Mouse (Mus musculus): Measurements from ENCODE around the gene Mrtfa.

GRCm38 (mm10) chr15:81000419-81001138 lies 190.0 kb downstream of the Mrtfa start:
- TF ChIP-seq CTCF (IDR thresholded peaks at IDR 0.05; ENCODE audit: low read depth, low read length) = no peak
- TF ChIP-seq POLR2A (IDR thresholded peaks at IDR 0.05; ENCODE audit: insufficient read depth, low read length) = no peak

Measured in ES-Bruce4 (cell line).